Mouse (Mus musculus) midbrain, postnatal 0 days (tissue): ENCODE results near the gene Shc4. TPM values are rescaled to one million over a fixed set of nuclear protein-coding genes. Genes with fewer than 3 reads are reported as not detected.

ENCODE experiments used
- ATAC-seq: fragments of 200-750 bp; cut with Nextera tagmentation; 2 replicates; pipeline ENCODE4 v1.8.0; 2017; ENCODE audit warnings: moderate number of reproducible peaks, mild to moderate bottlenecking, moderate TSS enrichment, moderate library complexity; ENCODE audit not compliant: low FRiP score
- DNase-seq: peaks from one replicate; pipeline ENCODE4 v3.0.0-alpha.2; 2015; ENCODE audit warnings: low spot score
- H3K27ac ChIP-seq: fragments of 300-500 bp; sonication (generic); 2 replicates; pipeline ENCODE4 v1.5.1; 2014; ENCODE audit warnings: low read depth, mild to moderate bottlenecking, low read length, mixed read lengths
- H3K27me3 ChIP-seq: fragments of 300-500 bp; sonication (generic); 2 replicates; pipeline ENCODE4 v1.6.1; 2014; ENCODE audit warnings: low read length, control low read depth, mixed read lengths; ENCODE audit not compliant: insufficient read depth
- H3K36me3 ChIP-seq: fragments of 300-500 bp; sonication (generic); 2 replicates; pipeline ENCODE4 v1.6.1; 2014; ENCODE audit warnings: low read length, control low read depth, mixed read lengths; ENCODE audit not compliant: insufficient read depth
- H3K4me1 ChIP-seq: fragments of 300-500 bp; sonication (generic); 2 replicates; pipeline ENCODE4 v1.6.1; 2014; ENCODE audit warnings: mild to moderate bottlenecking, control low read depth, antibody characterized with exemption, low read length, mixed read lengths; ENCODE audit not compliant: insufficient read depth
- H3K4me2 ChIP-seq: fragments of 300-500 bp; sonication (generic); 2 replicates; pipeline ENCODE4 v1.6.1; 2014; ENCODE audit warnings: low read depth, mild to moderate bottlenecking, low read length, mixed read lengths; ENCODE audit not compliant: poor library complexity, severe bottlenecking
- H3K4me3 ChIP-seq: fragments of 300-500 bp; sonication (generic); 2 replicates; pipeline ENCODE4 v1.5.1; 2014; ENCODE audit warnings: low read depth, mild to moderate bottlenecking, low read length, moderate library complexity
- H3K9ac ChIP-seq: fragments of 300-500 bp; sonication (generic); replicated peaks from 2 replicates; pipeline ENCODE4 v1.6.1; 2014; ENCODE audit warnings: mild to moderate bottlenecking, low read length, moderate library complexity, mixed read lengths; ENCODE audit not compliant: poor library complexity, severe bottlenecking
- H3K9me3 ChIP-seq: fragments of 300-500 bp; sonication (generic); 2 replicates; pipeline ENCODE4 v1.6.1; 2016; ENCODE audit warnings: low read length, control low read depth
- CTCF ChIP-seq: IDR thresholded peaks from 2 replicates; pipeline ENCODE4 v1.5.1; 2016; ENCODE audit warnings: antibody characterized with exemption, mild to moderate bottlenecking
- WGBS: fragments of 180-500 bp; shearing (Covaris S2); extraction: QIAGEN DNeasy Blood & Tissue Kit; methylation state at CpG from one replicate; pipeline ENCODE4 v1.1.7; 2014; 5-methylcytosine and 5-hydroxymethylcytosine counted together
- polyA plus RNA-seq: library from polyadenylated mRNA; unstranded; fragments of >200 nt; fragmentation: Nextera tagmentation; extraction: Ambion mirVana; gene quantifications from 2 replicates; pipeline ENCODE4 v1.2.1, GENCODE M21; 2015
- total RNA-seq: library from RNA; depleted of rRNA; stranded (reverse); fragments of >200 nt; gene quantifications from 2 replicates; pipeline ENCODE4 v1.2.3, GENCODE M21; 2014

Gene Shc4
- total and polyA plus RNA-seq, 2 experiments from 2014 or later: 2.8 to 6.7 TPM

DNA sequence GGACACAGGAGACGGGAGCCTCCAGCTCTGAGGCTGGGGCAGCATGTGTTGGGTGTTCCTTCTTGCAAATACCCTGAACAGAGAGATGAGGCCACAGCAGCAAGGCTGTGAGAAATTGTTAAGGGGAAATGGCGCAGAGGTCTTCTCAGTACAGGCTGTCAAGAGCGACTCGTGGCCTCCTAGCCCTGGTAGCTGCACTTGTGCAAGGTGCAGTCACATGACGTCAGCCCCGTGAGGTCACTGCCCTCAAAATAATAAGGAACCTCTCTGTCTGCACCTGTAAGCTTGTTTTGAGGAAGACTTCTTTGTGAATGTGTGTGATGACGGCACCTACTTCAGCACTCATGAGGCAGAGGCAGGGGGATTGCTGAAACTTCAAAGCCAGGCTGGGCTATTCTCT is 40.1 kb downstream of the Shc4 start:
- Histone ChIP-seq H3K4me3 (no peak overlapping the region), H3K27me3 (no peaks in the 10 kb centered on the region), H3K36me3 (no peaks in the 10 kb centered on the region), H3K9me3 (no peaks in the 10 kb centered on the region), H3K27ac (no peak overlapping the region), H3K4me2 (no peak overlapping the region), H3K4me1 (no peaks in the 10 kb centered on the region), H3K9ac (no peak overlapping the region)
- WGBS: 86% methylated on average over 7 of the region's 7 CpGs
- TF ChIP-seq CTCF: no peak
- DNase-seq (no peak), ATAC-seq (no peak)

- Histone ChIP-seq H3K4me1 (no peaks in the 10 kb centered on the region), H3K27me3 (no peaks in the 10 kb centered on the region), H3K4me3 (no peak overlapping the region), H3K36me3 (no peaks in the 10 kb centered on the region), H3K9me3 (no peaks in the 10 kb centered on the region), H3K4me2 (no peak overlapping the region), H3K27ac (no peak overlapping the region), H3K9ac (no peak overlapping the region)
- WGBS: 78% methylated on average over 9 of the region's 9 CpGs
- TF ChIP-seq CTCF: no peak
- ATAC-seq: no peak
- DNase-seq: no peak
Observed at GRCm38 (mm10) chr2:125681811-125682210, 42.1 kb downstream of the Shc4 start.

GRCm38 (mm10) chr2:125672957-125673631 is 50.9 kb downstream of the Shc4 start, which contains the start of gene Eid1:
Eid1 (plus strand) TSS chr2:125673095.
- peak; percentile 97 for ATAC-seq
- H3K4me3 ChIP-seq: peak within 1 kb of the TSS; percentile 91
- H3K27ac ChIP-seq: peak within 1 kb of the TSS; percentile 98
- WGBS: 0% methylated on average over 55 of the region's 79 CpGs
- peak; percentile 94 for DNase-seq
- H3K27me3 ChIP-seq: no peaks in the 10 kb centered on the region
- no peak; the same call in 1 of the 2 replicates for TF ChIP-seq CTCF
- H3K9ac ChIP-seq: peak within 1 kb of the TSS; percentile 96
- no peaks in the 10 kb centered on the region for H3K36me3 ChIP-seq
- no peaks in the 10 kb centered on the region for H3K9me3 ChIP-seq
- no peaks in the 10 kb centered on the region for H3K4me1 ChIP-seq
- peak within 1 kb of the TSS; percentile 53 for H3K4me2 ChIP-seq

DNA sequence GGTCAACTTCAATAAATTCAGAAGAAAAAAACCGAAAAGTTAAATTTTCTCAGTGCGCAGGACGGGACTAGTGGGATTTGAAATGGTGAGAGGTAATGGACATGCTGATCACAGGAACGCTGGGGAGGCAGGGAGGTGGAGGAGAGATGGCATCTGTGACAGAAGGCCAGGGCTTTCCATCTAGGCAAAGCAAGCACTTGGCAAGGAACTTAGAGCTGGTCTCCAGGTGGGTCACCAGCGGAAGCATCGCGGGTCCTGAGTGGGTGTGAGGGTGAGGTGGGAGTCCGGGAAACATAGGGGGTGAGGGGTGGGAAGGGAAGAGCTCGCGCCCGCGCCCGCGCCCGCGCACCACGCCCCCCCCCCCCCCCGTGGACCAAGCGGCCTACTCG is 51.4 kb downstream of the Shc4 start:
- Histone ChIP-seq H3K27me3 (no peaks in the 10 kb centered on the region), H3K4me2 (peak overlapping the region; percentile 53), H3K9ac (peak overlapping the region; percentile 96), H3K4me1 (no peaks in the 10 kb centered on the region), H3K36me3 (no peaks in the 10 kb centered on the region), H3K27ac (peak overlapping the region; percentile 73), H3K4me3 (peak overlapping the region; percentile 91), H3K9me3 (no peaks in the 10 kb centered on the region)
- ATAC-seq (no peak), DNase-seq (no peak)
- TF ChIP-seq CTCF: no peak
- 27% methylated on average over 7 of the region's 20 CpGs for WGBS

GRCm38 (mm10) chr2:125670846-125671245 is 53.1 kb downstream of the Shc4 start:
- Histone ChIP-seq H3K36me3 (no peaks in the 10 kb centered on the region), H3K27me3 (no peaks in the 10 kb centered on the region), H3K27ac (no peak overlapping the region), H3K4me1 (no peaks in the 10 kb centered on the region), H3K4me2 (no peak overlapping the region), H3K9ac (no peak overlapping the region), H3K9me3 (no peaks in the 10 kb centered on the region), H3K4me3 (no peak overlapping the region)
- 78% methylated on average over 1 of the region's 1 CpGs for WGBS
- no peak for ATAC-seq
- TF ChIP-seq CTCF: peak; percentile 47
- DNase-seq: no peak

- Histone ChIP-seq H3K36me3 (no peaks in the 10 kb centered on the region), H3K4me2 (no peak overlapping the region), H3K27me3 (no peaks in the 10 kb centered on the region), H3K27ac (no peak overlapping the region), H3K9ac (no peak overlapping the region), H3K9me3 (no peaks in the 10 kb centered on the region), H3K4me1 (no peaks in the 10 kb centered on the region), H3K4me3 (no peak overlapping the region)
- WGBS: 87% methylated on average over 7 of the region's 7 CpGs
- ATAC-seq (no peak), DNase-seq (no peak)
- no peak for TF ChIP-seq CTCF
Observed at GRCm38 (mm10) chr2:125667721-125668120, 56.2 kb downstream of the Shc4 start.
